2 mouse cellular contexts compared by ENCODE assay signal in the genomic region with DNA sequence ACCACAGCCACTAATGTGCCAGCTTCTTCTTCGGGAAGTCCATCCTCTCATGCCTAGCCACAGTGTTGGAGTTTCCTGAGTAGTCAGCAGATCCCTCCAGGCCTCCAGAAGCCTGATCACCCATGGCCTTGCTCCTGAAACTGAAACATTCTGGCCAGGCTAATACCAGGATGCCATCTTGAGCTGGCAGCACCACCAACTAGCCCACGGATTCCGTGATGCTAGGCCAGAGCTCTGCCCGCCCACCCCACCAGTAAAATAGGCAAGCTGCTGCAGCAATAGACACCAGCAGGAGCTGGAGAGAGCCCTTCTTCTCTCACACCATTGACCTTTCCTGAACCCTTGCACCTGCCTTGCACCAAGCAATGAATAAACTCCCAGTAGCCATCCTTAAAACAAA.
"Had no signal": no experiment of that assay in that cellular context is flagged by ENCODE, and none has a peak within 500 bp of the region (broad histone marks: within the 10 kb centered on the region; RNA-seq: fewer than 3 reads in every experiment).

No protein-coding gene starts in this region.

- DNase-seq: lung, adult 2 months; right cerebral cortex, postnatal 14 days had no signal
